Mouse (Mus musculus) testis, adult 2 months (tissue): ENCODE results near the gene Abcb1b.

Source experiments
- CTCF ChIP-seq: fragments of 200-500 bp; IDR thresholded peaks from 2 replicates; pipeline ENCODE4 v1.5.1; 2012; ENCODE audit warnings: low read depth, mild to moderate bottlenecking, inconsistent platforms, low read length, moderate library complexity; ENCODE audit not compliant: control insufficient read depth, insufficient read depth, insufficient replicate concordance
- POLR2A ChIP-seq: fragments of 200-500 bp; IDR thresholded peaks from 2 replicates; pipeline ENCODE4 v1.6.1; 2012; ENCODE audit warnings: low read depth, mild to moderate bottlenecking, inconsistent platforms, low read length, moderate library complexity; ENCODE audit not compliant: control insufficient read depth

- TF ChIP-seq CTCF, result no peak
- TF ChIP-seq POLR2A, result no peak
These were observed 87.9 kb downstream of the Abcb1b start for GRCm38 (mm10) chr5:8885837-8886236.
